Mouse (Mus musculus): ENCODE data around the gene Crim1. TPM values are rescaled to one million over a fixed set of nuclear protein-coding genes. Genes with fewer than 3 reads are reported as not detected.

Gene Crim1
- polyA plus RNA-seq, 2 experiments = 10.5 to 22.9 TPM

DNA sequence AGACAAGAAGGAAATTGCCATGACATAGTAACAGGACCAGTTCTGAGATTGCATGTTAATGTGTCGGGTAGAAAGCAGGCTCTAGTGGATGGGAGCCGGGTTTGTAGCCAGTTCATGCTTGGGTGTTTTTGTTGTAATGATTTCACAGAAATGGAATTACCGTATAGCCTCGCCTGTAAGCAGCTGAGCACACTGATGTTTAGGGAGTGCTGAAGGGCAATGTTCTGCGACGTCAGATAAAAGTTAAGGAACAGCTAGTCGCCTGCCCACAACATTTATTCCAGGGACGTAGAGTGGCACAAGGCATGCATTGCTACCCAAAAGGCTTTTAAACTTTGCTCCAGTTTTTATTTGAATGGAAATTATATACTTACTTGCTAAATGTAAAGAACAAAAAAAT is 131.4 kb downstream of the Crim1 start:
- H3K9ac ChIP-seq (ENCODE audit: low read depth, low read length, severe bottlenecking) = no peak overlapping the region
- no peaks in the 10 kb centered on the region for H3K27me3 ChIP-seq (ENCODE audit: control insufficient read depth, insufficient read depth, low read length)
- no peaks in the 10 kb centered on the region for H3K9me3 ChIP-seq (ENCODE audit: control insufficient read depth, low read length)
- H3K36me3 ChIP-seq (ENCODE audit: control insufficient read depth, insufficient read depth, low read length) = peaks cover 21% of the 10 kb centered on the region
- H3K27ac ChIP-seq (replicated peaks; ENCODE audit: low read depth, low read length) = no peak overlapping the region
- 82% methylated on average over 8 of the region's 8 CpGs for WGBS
- DNase-seq (ENCODE audit: low spot score) (no peak), ATAC-seq (ENCODE audit: low FRiP score, low read depth) (no peak)
- H3K4me3 ChIP-seq (replicated peaks; ENCODE audit: low read length) = no peak overlapping the region
- peaks cover 5% of the 10 kb centered on the region for H3K4me1 ChIP-seq (ENCODE audit: control insufficient read depth, insufficient read depth, low read length)
- no peak overlapping the region for H3K4me2 ChIP-seq (replicated peaks; ENCODE audit: low read depth, low read length, severe bottlenecking)
- TF ChIP-seq POLR2A (IDR thresholded peaks at IDR 0.05; ENCODE audit: borderline replicate concordance, extremely low read depth, insufficient read depth, insufficient read length) = no peak

DNA sequence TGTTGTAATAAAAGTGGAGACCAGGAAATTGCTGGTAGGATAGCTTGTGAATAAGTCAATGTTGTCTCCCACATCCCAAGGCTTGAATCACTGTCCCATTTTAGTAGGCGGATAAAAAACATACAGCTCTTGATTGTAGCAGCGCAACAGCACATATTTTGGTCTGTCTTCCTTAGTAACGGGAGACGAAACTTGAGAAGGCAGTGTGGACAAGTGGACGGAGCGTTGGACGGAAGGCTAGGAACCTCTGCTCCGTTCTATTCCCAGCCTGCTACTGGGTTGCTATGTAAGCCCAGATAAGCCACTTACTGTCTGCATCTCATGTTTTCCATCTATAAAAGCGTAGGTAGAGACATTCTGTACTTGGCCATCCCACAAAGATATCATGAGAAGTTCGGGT is 133.2 kb downstream of the Crim1 start:
- ATAC-seq (ENCODE audit: low FRiP score, low read depth) = no peak
- no peak for TF ChIP-seq POLR2A (IDR thresholded peaks at IDR 0.05; ENCODE audit: borderline replicate concordance, extremely low read depth, insufficient read depth, insufficient read length)
- Histone ChIP-seq H3K27me3 (ENCODE audit: control insufficient read depth, insufficient read depth, low read length) (no peaks in the 10 kb centered on the region), H3K4me2 (replicated peaks; ENCODE audit: low read depth, low read length, severe bottlenecking) (no peak overlapping the region), H3K4me1 (ENCODE audit: control insufficient read depth, insufficient read depth, low read length) (peaks cover 2% of the 10 kb centered on the region), H3K36me3 (ENCODE audit: control insufficient read depth, insufficient read depth, low read length) (peaks cover 26% of the 10 kb centered on the region), H3K9me3 (ENCODE audit: control insufficient read depth, low read length) (no peaks in the 10 kb centered on the region), H3K9ac (ENCODE audit: low read depth, low read length, severe bottlenecking) (no peak overlapping the region), H3K27ac (replicated peaks; ENCODE audit: low read depth, low read length) (no peak overlapping the region), H3K4me3 (replicated peaks; ENCODE audit: low read length) (no peak overlapping the region)
- DNase-seq (ENCODE audit: low spot score) = no peak
- 91% methylated on average over 10 of the region's 10 CpGs for WGBS

DNA sequence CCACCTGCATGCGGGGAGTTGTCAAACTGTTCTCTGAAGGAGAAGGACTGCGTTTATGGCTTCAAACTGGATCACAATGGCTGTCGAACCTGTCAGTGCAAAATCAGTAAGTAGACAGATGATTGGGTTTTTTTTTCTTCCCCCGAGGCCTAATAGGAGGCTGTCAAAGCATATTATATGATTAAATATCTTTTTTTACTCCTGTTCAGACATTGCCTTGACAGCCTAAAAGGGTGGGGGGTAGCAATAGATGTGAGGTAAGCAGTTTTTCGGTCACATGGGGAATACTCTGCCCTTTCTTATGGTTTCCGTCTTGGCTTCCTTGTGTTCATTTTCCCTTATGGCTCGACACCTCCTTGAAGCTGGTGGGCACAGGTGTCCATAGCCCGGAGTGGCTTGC is 135.2 kb downstream of the Crim1 start:
- Histone ChIP-seq H3K4me1 (ENCODE audit: control insufficient read depth, insufficient read depth, low read length) (peaks cover 2% of the 10 kb centered on the region; the same call in 1 of the 2 replicates), H3K27ac (replicated peaks; ENCODE audit: low read depth, low read length) (no peak overlapping the region), H3K27me3 (ENCODE audit: control insufficient read depth, insufficient read depth, low read length) (no peaks in the 10 kb centered on the region), H3K36me3 (ENCODE audit: control insufficient read depth, insufficient read depth, low read length) (peaks cover 34% of the 10 kb centered on the region), H3K9ac (ENCODE audit: low read depth, low read length, severe bottlenecking) (no peak overlapping the region), H3K9me3 (ENCODE audit: control insufficient read depth, low read length) (no peaks in the 10 kb centered on the region), H3K4me3 (replicated peaks; ENCODE audit: low read length) (no peak overlapping the region), H3K4me2 (replicated peaks; ENCODE audit: low read depth, low read length, severe bottlenecking) (no peak overlapping the region)
- ATAC-seq (ENCODE audit: low FRiP score, low read depth) = no peak
- no peak for DNase-seq (ENCODE audit: low spot score)
- 86% methylated on average over 8 of the region's 8 CpGs for WGBS
- TF ChIP-seq POLR2A (IDR thresholded peaks at IDR 0.05; ENCODE audit: borderline replicate concordance, extremely low read depth, insufficient read depth, insufficient read length) = no peak

DNA sequence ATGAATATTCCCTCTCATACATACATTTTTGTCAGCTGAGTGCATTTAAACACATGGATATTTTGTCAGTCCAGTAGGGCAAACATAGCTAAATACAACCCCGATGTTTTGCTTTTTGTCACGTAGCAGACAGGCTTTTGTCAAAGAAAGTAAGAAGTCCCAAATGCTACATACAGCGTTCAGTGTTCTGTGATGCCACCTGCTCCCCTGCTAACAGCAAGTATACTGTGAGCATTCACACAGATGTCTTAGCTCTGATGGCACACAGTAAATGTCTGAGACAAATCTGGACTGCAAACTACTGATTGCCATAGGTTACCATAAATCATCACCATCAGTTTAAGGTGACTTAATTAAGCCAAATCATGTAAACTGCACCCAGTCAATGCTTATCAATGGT is 143.6 kb downstream of the Crim1 start:
- Histone ChIP-seq H3K27ac (replicated peaks; ENCODE audit: low read depth, low read length) (no peak overlapping the region), H3K36me3 (ENCODE audit: control insufficient read depth, insufficient read depth, low read length) (peaks cover 30% of the 10 kb centered on the region), H3K27me3 (ENCODE audit: control insufficient read depth, insufficient read depth, low read length) (no peaks in the 10 kb centered on the region), H3K4me2 (replicated peaks; ENCODE audit: low read depth, low read length, severe bottlenecking) (no peak overlapping the region), H3K4me1 (ENCODE audit: control insufficient read depth, insufficient read depth, low read length) (peaks cover 4% of the 10 kb centered on the region; the same call in 1 of the 2 replicates), H3K9me3 (ENCODE audit: control insufficient read depth, low read length) (no peaks in the 10 kb centered on the region), H3K4me3 (replicated peaks; ENCODE audit: low read length) (no peak overlapping the region), H3K9ac (ENCODE audit: low read depth, low read length, severe bottlenecking) (no peak overlapping the region)
- no peak for ATAC-seq (ENCODE audit: low FRiP score, low read depth)
- no peak for TF ChIP-seq POLR2A (IDR thresholded peaks at IDR 0.05; ENCODE audit: borderline replicate concordance, extremely low read depth, insufficient read depth, insufficient read length)
- DNase-seq (ENCODE audit: low spot score) = no peak
- 89% methylated on average over 3 of the region's 3 CpGs for WGBS

DNA sequence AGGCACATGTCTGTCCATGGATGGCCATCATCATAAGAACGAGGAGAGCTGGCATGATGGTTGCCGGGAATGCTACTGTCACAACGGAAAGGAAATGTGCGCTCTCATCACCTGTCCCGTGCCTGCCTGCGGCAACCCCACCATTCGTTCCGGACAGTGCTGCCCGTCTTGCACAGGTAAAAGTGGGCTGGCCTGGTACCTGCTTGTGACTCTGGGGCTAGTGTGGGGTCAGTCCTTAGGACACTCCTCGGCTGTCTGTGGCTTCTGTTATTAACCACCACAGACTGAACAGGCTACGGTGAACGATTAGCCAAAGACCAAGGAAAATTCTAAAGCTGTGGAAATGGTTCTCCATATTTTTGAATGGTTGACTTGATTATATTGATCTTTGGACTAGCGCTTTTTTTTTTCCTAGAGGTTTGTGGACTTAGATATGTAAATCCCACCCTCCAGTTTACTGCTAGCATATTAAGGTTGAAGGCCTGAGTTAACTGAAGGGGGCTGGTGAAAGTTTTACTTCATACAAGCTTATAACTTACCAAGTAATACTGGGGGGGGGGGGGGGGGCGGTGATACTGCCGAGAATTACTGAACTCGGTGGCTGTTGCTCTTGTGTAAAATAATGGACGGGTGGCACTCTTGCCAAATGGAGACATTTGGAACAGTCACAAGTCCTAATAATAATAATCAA is 147.2 kb downstream of the Crim1 start:
- no peak overlapping the region for H3K27ac ChIP-seq (replicated peaks; ENCODE audit: low read depth, low read length)
- no peaks in the 10 kb centered on the region for H3K9me3 ChIP-seq (ENCODE audit: control insufficient read depth, low read length)
- TF ChIP-seq POLR2A (IDR thresholded peaks at IDR 0.05; ENCODE audit: borderline replicate concordance, extremely low read depth, insufficient read depth, insufficient read length) = no peak
- DNase-seq (ENCODE audit: low spot score) (no peak), ATAC-seq (ENCODE audit: low FRiP score, low read depth) (no peak)
- H3K4me3 ChIP-seq (replicated peaks; ENCODE audit: low read length) = no peak overlapping the region
- H3K36me3 ChIP-seq (ENCODE audit: control insufficient read depth, insufficient read depth, low read length) = peaks cover 48% of the 10 kb centered on the region
- no peak overlapping the region for H3K9ac ChIP-seq (ENCODE audit: low read depth, low read length, severe bottlenecking)
- H3K4me2 ChIP-seq (replicated peaks; ENCODE audit: low read depth, low read length, severe bottlenecking) = no peak overlapping the region
- peaks cover 5% of the 10 kb centered on the region; the same call in 1 of the 2 replicates for H3K4me1 ChIP-seq (ENCODE audit: control insufficient read depth, insufficient read depth, low read length)
- 96% methylated on average over 17 of the region's 17 CpGs for WGBS
- no peaks in the 10 kb centered on the region for H3K27me3 ChIP-seq (ENCODE audit: control insufficient read depth, insufficient read depth, low read length)

Measured in limb, embryonic 14.5 days (tissue).